Mouse (Mus musculus): ENCODE results near the gene Mettl7a1. TPM values are rescaled to one million over a fixed set of nuclear protein-coding genes. Genes with fewer than 3 reads are reported as not detected.
"Not testable (repeated sequence)": the region's sequence is repeated elsewhere in the genome, so short reads cannot be mapped to it uniquely, and the experiment has no call there.

Mettl7a1 gene
- polyA plus RNA-seq, 1 experiment: 34.3 TPM

DNA sequence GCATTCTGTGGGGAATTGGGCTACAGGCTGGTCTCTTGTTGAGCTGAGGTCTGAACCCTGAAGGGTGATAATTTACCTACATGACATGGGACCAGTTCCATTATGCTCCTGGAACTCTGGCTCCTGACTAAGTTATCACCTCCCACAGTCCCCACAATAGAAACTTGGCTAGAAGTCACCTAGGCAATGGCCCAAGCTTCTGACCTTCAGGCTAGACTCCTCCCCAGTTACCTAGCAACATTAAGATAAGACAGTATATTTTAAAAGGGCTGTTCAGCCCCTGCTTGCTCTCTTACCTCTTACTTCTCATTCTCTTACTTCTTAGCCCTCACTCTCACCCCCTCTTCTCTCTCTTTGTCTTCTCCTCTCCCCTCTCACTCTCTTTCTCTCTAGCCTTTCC, 41.5 kb downstream of the Mettl7a1 start:
- H3K4me3 ChIP-seq (replicated peaks; ENCODE audit: control insufficient read depth, low read depth, low read length): no peak overlapping the region
- no peaks in the 10 kb centered on the region for H3K4me1 ChIP-seq (ENCODE audit: control insufficient read depth, insufficient read depth, low read length)
- TF ChIP-seq CTCF (IDR thresholded peaks at IDR 0.05; ENCODE audit: control insufficient read depth, insufficient read depth, low read length): no peak
- TF ChIP-seq POLR2A (IDR thresholded peaks at IDR 0.05; ENCODE audit: borderline replicate concordance, control insufficient read depth, low read depth, low read length): no peak
- H3K27ac ChIP-seq (ENCODE audit: control insufficient read depth, insufficient read depth, low read depth, low read length, poor library complexity): no peak overlapping the region

DNA sequence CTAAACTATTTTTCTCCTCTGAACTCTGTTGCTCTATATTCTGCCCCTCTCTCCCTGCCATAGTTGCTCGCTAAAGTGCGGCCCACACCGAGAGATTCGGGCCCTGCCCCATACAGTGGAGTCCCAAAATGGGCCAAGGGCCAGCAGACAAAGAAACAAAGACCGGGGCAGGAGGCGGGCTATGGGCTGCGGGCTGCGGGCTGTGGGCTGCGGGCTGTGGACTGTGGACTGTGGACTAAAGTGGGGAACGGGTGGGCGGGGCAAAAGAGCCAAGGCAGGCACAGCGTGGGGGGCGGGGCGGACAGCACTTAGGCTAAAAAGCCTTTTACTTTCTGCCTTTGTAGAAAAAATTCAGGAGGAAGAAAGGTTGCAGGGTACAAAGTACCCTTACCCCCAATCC, 42.8 kb downstream of the Mettl7a1 start:
- no peak overlapping the region for H3K4me3 ChIP-seq (replicated peaks; ENCODE audit: control insufficient read depth, low read depth, low read length)
- H3K4me1 ChIP-seq (ENCODE audit: control insufficient read depth, insufficient read depth, low read length): no peaks in the 10 kb centered on the region
- WGBS: 84% methylated on average over 14 of the region's 14 CpGs
- H3K27ac ChIP-seq (ENCODE audit: control insufficient read depth, insufficient read depth, low read depth, low read length, poor library complexity): no peak overlapping the region
- TF ChIP-seq CTCF (IDR thresholded peaks at IDR 0.05; ENCODE audit: control insufficient read depth, insufficient read depth, low read length) (no peak), POLR2A (IDR thresholded peaks at IDR 0.05; ENCODE audit: borderline replicate concordance, control insufficient read depth, low read depth, low read length) (no peak)

- no peak for TF ChIP-seq CTCF (IDR thresholded peaks at IDR 0.05; ENCODE audit: control insufficient read depth, insufficient read depth, low read length)
- no peak for TF ChIP-seq POLR2A (IDR thresholded peaks at IDR 0.05; ENCODE audit: borderline replicate concordance, control insufficient read depth, low read depth, low read length)
- WGBS: 75% methylated on average over 2 of the region's 2 CpGs
- Histone ChIP-seq H3K4me3 (replicated peaks; ENCODE audit: control insufficient read depth, low read depth, low read length) (no peak overlapping the region), H3K27ac (ENCODE audit: control insufficient read depth, insufficient read depth, low read depth, low read length, poor library complexity) (no peak overlapping the region), H3K4me1 (ENCODE audit: control insufficient read depth, insufficient read depth, low read length) (no peaks in the 10 kb centered on the region)
Measured at GRCm38 (mm10) chr15:100349496-100349895, 45.6 kb downstream of the Mettl7a1 start.

- 75% methylated on average over 6 of the region's 6 CpGs for WGBS
Measured at GRCm38 (mm10) chr15:100351501-100352060, 47.6 kb downstream of the Mettl7a1 start.

GRCm38 (mm10) chr15:100352711-100353250, 48.8 kb downstream of the Mettl7a1 start, which contains the start of the genes Methig1 and Mettl7a2:
Gene Methig1, plus strand, starts transcription at chr15:100353149.
Gene Mettl7a2, plus strand, starts transcription at chr15:100353200.
- H3K27ac ChIP-seq (ENCODE audit: control insufficient read depth, insufficient read depth, low read depth, low read length, poor library complexity): no peak within 1 kb of the TSS
- 88% methylated on average over 10 of the region's 10 CpGs for WGBS
- H3K4me3 ChIP-seq (replicated peaks; ENCODE audit: control insufficient read depth, low read depth, low read length): no peak within 1 kb of the TSS
- TF ChIP-seq POLR2A (IDR thresholded peaks at IDR 0.05; ENCODE audit: borderline replicate concordance, control insufficient read depth, low read depth, low read length) (no peak), CTCF (IDR thresholded peaks at IDR 0.05; ENCODE audit: control insufficient read depth, insufficient read depth, low read length) (no peak)
- no peaks in the 10 kb centered on the region for H3K4me1 ChIP-seq (ENCODE audit: control insufficient read depth, insufficient read depth, low read length)

More at GRCm38 (mm10) chr15:100351501-100352060, 47.6 kb downstream of the Mettl7a1 start:
- no peak for TF ChIP-seq CTCF (IDR thresholded peaks at IDR 0.05; ENCODE audit: control insufficient read depth, insufficient read depth, low read length)
- no peak for TF ChIP-seq POLR2A (IDR thresholded peaks at IDR 0.05; ENCODE audit: borderline replicate concordance, control insufficient read depth, low read depth, low read length)
- H3K27ac ChIP-seq (ENCODE audit: control insufficient read depth, insufficient read depth, low read depth, low read length, poor library complexity): no peak overlapping the region
- no peak overlapping the region for H3K4me3 ChIP-seq (replicated peaks; ENCODE audit: control insufficient read depth, low read depth, low read length)
- no peaks in the 10 kb centered on the region for H3K4me1 ChIP-seq (ENCODE audit: control insufficient read depth, insufficient read depth, low read length)

GRCm38 (mm10) chr15:100353399-100353798, 49.5 kb downstream of the Mettl7a1 start:
- not testable (repeated sequence) for H3K27ac ChIP-seq (ENCODE audit: control insufficient read depth, insufficient read depth, low read depth, low read length, poor library complexity); H3K4me3 ChIP-seq (replicated peaks; ENCODE audit: control insufficient read depth, low read depth, low read length); H3K4me1 ChIP-seq (ENCODE audit: control insufficient read depth, insufficient read depth, low read length)
- WGBS: 83% methylated on average over 21 of the region's 22 CpGs

GRCm38 (mm10) chr15:100355876-100356275, 51.9 kb downstream of the Mettl7a1 start:
- Histone ChIP-seq H3K4me1 (ENCODE audit: control insufficient read depth, insufficient read depth, low read length) (no peaks in the 10 kb centered on the region), H3K4me3 (replicated peaks; ENCODE audit: control insufficient read depth, low read depth, low read length) (no peak overlapping the region), H3K27ac (ENCODE audit: control insufficient read depth, insufficient read depth, low read depth, low read length, poor library complexity) (no peak overlapping the region)
- 61% methylated on average over 5 of the region's 5 CpGs for WGBS
- no peak for TF ChIP-seq POLR2A (IDR thresholded peaks at IDR 0.05; ENCODE audit: borderline replicate concordance, control insufficient read depth, low read depth, low read length)
- TF ChIP-seq CTCF (IDR thresholded peaks at IDR 0.05; ENCODE audit: control insufficient read depth, insufficient read depth, low read length): no peak

- TF ChIP-seq POLR2A (IDR thresholded peaks at IDR 0.05; ENCODE audit: borderline replicate concordance, control insufficient read depth, low read depth, low read length): no peak
- no peak for TF ChIP-seq CTCF (IDR thresholded peaks at IDR 0.05; ENCODE audit: control insufficient read depth, insufficient read depth, low read length)
- 74% methylated on average over 7 of the region's 7 CpGs for WGBS
- Histone ChIP-seq H3K27ac (ENCODE audit: control insufficient read depth, insufficient read depth, low read depth, low read length, poor library complexity) (no peak within 1 kb of the TSS), H3K4me1 (ENCODE audit: control insufficient read depth, insufficient read depth, low read length) (no peaks in the 10 kb centered on the region), H3K4me3 (replicated peaks; ENCODE audit: control insufficient read depth, low read depth, low read length) (no peak within 1 kb of the TSS)
Measured at GRCm38 (mm10) chr15:100364242-100364641, 60.3 kb downstream of the Mettl7a1 start, which contains the start of gene Higd1c. Gene Higd1c, plus strand, starts transcription at chr15:100364542.

- WGBS: 89% methylated on average over 9 of the region's 9 CpGs
- not testable (repeated sequence) for H3K4me1 ChIP-seq (ENCODE audit: control insufficient read depth, insufficient read depth, low read length); H3K4me3 ChIP-seq (replicated peaks; ENCODE audit: control insufficient read depth, low read depth, low read length); H3K27ac ChIP-seq (ENCODE audit: control insufficient read depth, insufficient read depth, low read depth, low read length, poor library complexity)
Measured at GRCm38 (mm10) chr15:100365967-100366366, 62.0 kb downstream of the Mettl7a1 start.
